Mouse (Mus musculus): ENCODE data around the gene Gcsam.

- TF ChIP-seq CTCF (IDR thresholded peaks at IDR 0.05; ENCODE audit: low read depth) (no peak), EP300 (IDR thresholded peaks at IDR 0.05; ENCODE audit: low read depth) (no peak)
Measured at GRCm38 (mm10) chr16:45613247-45613646, 3.1 kb downstream of the Gcsam start.
